Mouse (Mus musculus): ENCODE measurements around the gene Tmem63a. TPM values are rescaled to one million over a fixed set of nuclear protein-coding genes. Genes with fewer than 3 reads are reported as not detected.

Gene Tmem63a
- total and polyA plus RNA-seq, 2 experiments, result 9.5 to 15.8 TPM

- DNase-seq (ENCODE audit: extremely low read depth, low read depth, low spot score), result no peak
- peaks cover 23% of the 10 kb centered on the region for H3K36me3 ChIP-seq (ENCODE audit: control insufficient read depth, insufficient read depth, low read length)
Measured at GRCm38 (mm10) chr1:181001621-181002020, 59.5 kb downstream of the Tmem63a start.

GRCm38 (mm10) chr1:181003790-181004189 lies 61.6 kb downstream of the Tmem63a start:
- no peak overlapping the region; the same call in 1 of the 2 replicates for H3K27ac ChIP-seq (replicated peaks; ENCODE audit: insufficient read depth, low read depth, low read length)
- 96% methylated on average over 2 of the region's 2 CpGs for whole genome bisulfite sequencing
- H3K36me3 ChIP-seq (ENCODE audit: control insufficient read depth, insufficient read depth, low read length), result peaks cover 11% of the 10 kb centered on the region; the same call in 1 of the 2 replicates
- no peak overlapping the region for H3K4me3 ChIP-seq (ENCODE audit: insufficient read depth, low read depth, low read length)
- H3K27me3 ChIP-seq (ENCODE audit: control insufficient read depth, insufficient read depth, low read length), result no peaks in the 10 kb centered on the region
- no peak for DNase-seq (ENCODE audit: extremely low read depth, low read depth, low spot score)
- peaks cover 12% of the 10 kb centered on the region; the same call in 1 of the 2 replicates for H3K79me2 ChIP-seq (ENCODE audit: control insufficient read depth, insufficient read depth, low read length)
- TF ChIP-seq CTCF (IDR thresholded peaks at IDR 0.05; ENCODE audit: low read depth, low read length), result no peak
- TF ChIP-seq POLR2A (IDR thresholded peaks at IDR 0.05; ENCODE audit: extremely low read depth, insufficient read depth, low read length), result no peak
- H3K9ac ChIP-seq (ENCODE audit: low read depth, low read length), result no peak overlapping the region
- peaks cover 41% of the 10 kb centered on the region for H3K4me1 ChIP-seq (ENCODE audit: control insufficient read depth, insufficient read depth, low read length)

More at GRCm38 (mm10) chr1:181001621-181002020, 59.5 kb downstream of the Tmem63a start:
- WGBS, result 92% methylated on average over 3 of the region's 3 CpGs
- no peak overlapping the region for H3K9ac ChIP-seq (ENCODE audit: low read depth, low read length)
- H3K4me3 ChIP-seq (ENCODE audit: insufficient read depth, low read depth, low read length), result no peak overlapping the region
- H3K79me2 ChIP-seq (ENCODE audit: control insufficient read depth, insufficient read depth, low read length), result peaks cover 7% of the 10 kb centered on the region; the same call in 1 of the 2 replicates
- H3K27me3 ChIP-seq (ENCODE audit: control insufficient read depth, insufficient read depth, low read length), result no peaks in the 10 kb centered on the region
- no peak overlapping the region for H3K27ac ChIP-seq (replicated peaks; ENCODE audit: insufficient read depth, low read depth, low read length)
- peaks cover 30% of the 10 kb centered on the region for H3K4me1 ChIP-seq (ENCODE audit: control insufficient read depth, insufficient read depth, low read length)
- TF ChIP-seq CTCF (IDR thresholded peaks at IDR 0.05; ENCODE audit: low read depth, low read length) (no peak), POLR2A (IDR thresholded peaks at IDR 0.05; ENCODE audit: extremely low read depth, insufficient read depth, low read length) (no peak)

DNA sequence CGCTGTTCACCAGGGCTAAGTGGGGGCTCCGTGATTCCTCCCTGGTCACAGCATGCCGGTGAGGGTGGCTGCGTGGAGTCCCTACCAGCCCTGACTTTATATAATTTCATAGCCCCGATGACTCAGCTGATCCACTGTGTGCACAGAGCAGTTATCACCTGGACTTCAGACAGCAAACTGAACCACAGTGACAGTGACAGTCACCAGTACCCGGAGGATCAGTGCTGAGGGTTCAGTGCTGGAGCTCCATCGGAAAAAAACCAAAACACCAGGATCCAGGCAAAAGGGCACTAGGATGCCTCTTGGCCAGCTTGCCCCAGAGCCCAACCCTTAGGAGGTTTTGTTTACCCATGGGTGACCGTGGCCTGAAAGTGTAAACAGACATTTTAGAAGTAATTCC lies 63.2 kb downstream of the Tmem63a start:
- peaks cover 15% of the 10 kb centered on the region; the same call in 1 of the 2 replicates for H3K79me2 ChIP-seq (ENCODE audit: control insufficient read depth, insufficient read depth, low read length)
- DNase-seq (ENCODE audit: extremely low read depth, low read depth, low spot score), result peak; percentile 99
- H3K4me1 ChIP-seq (ENCODE audit: control insufficient read depth, insufficient read depth, low read length), result peaks cover 50% of the 10 kb centered on the region
- H3K27ac ChIP-seq (replicated peaks; ENCODE audit: insufficient read depth, low read depth, low read length), result peak overlapping the region; percentile 94
- peak overlapping the region; percentile 62 for H3K9ac ChIP-seq (ENCODE audit: low read depth, low read length)
- no peaks in the 10 kb centered on the region for H3K27me3 ChIP-seq (ENCODE audit: control insufficient read depth, insufficient read depth, low read length)
- TF ChIP-seq CTCF (IDR thresholded peaks at IDR 0.05; ENCODE audit: low read depth, low read length), result no peak
- TF ChIP-seq POLR2A (IDR thresholded peaks at IDR 0.05; ENCODE audit: extremely low read depth, insufficient read depth, low read length), result no peak
- H3K36me3 ChIP-seq (ENCODE audit: control insufficient read depth, insufficient read depth, low read length), result no peaks in the 10 kb centered on the region
- no peak overlapping the region for H3K4me3 ChIP-seq (ENCODE audit: insufficient read depth, low read depth, low read length)
- WGBS, result 20% methylated on average over 8 of the region's 8 CpGs

GRCm38 (mm10) chr1:181007831-181008230 lies 65.7 kb downstream of the Tmem63a start:
- no peak for TF ChIP-seq POLR2A (IDR thresholded peaks at IDR 0.05; ENCODE audit: extremely low read depth, insufficient read depth, low read length)
- TF ChIP-seq CTCF (IDR thresholded peaks at IDR 0.05; ENCODE audit: low read depth, low read length), result no peak
- peak overlapping the region; percentile 37 for H3K27ac ChIP-seq (replicated peaks; ENCODE audit: insufficient read depth, low read depth, low read length)
- peaks cover 3% of the 10 kb centered on the region; the same call in 1 of the 2 replicates for H3K36me3 ChIP-seq (ENCODE audit: control insufficient read depth, insufficient read depth, low read length)
- H3K4me3 ChIP-seq (ENCODE audit: insufficient read depth, low read depth, low read length), result no peak overlapping the region
- H3K4me1 ChIP-seq (ENCODE audit: control insufficient read depth, insufficient read depth, low read length), result peaks cover 59% of the 10 kb centered on the region
- no peak overlapping the region for H3K9ac ChIP-seq (ENCODE audit: low read depth, low read length)
- no peak for DNase-seq (ENCODE audit: extremely low read depth, low read depth, low spot score)
- peaks cover 15% of the 10 kb centered on the region; the same call in 1 of the 2 replicates for H3K79me2 ChIP-seq (ENCODE audit: control insufficient read depth, insufficient read depth, low read length)
- WGBS, result 93% methylated on average over 6 of the region's 6 CpGs
- H3K27me3 ChIP-seq (ENCODE audit: control insufficient read depth, insufficient read depth, low read length), result no peaks in the 10 kb centered on the region

- Histone ChIP-seq H3K36me3 (ENCODE audit: control insufficient read depth, insufficient read depth, low read length) (peaks cover 7% of the 10 kb centered on the region; the same call in 1 of the 2 replicates), H3K79me2 (ENCODE audit: control insufficient read depth, insufficient read depth, low read length) (peaks cover 15% of the 10 kb centered on the region; the same call in 1 of the 2 replicates), H3K9ac (ENCODE audit: low read depth, low read length) (no peak overlapping the region), H3K4me3 (ENCODE audit: insufficient read depth, low read depth, low read length) (no peak overlapping the region), H3K4me1 (ENCODE audit: control insufficient read depth, insufficient read depth, low read length) (peaks cover 62% of the 10 kb centered on the region), H3K27me3 (ENCODE audit: control insufficient read depth, insufficient read depth, low read length) (no peaks in the 10 kb centered on the region), H3K27ac (replicated peaks; ENCODE audit: insufficient read depth, low read depth, low read length) (no peak overlapping the region)
- TF ChIP-seq CTCF (IDR thresholded peaks at IDR 0.05; ENCODE audit: low read depth, low read length), result no peak
- no peak for TF ChIP-seq POLR2A (IDR thresholded peaks at IDR 0.05; ENCODE audit: extremely low read depth, insufficient read depth, low read length)
- peak; percentile 68 for DNase-seq (ENCODE audit: extremely low read depth, low read depth, low spot score)
- 86% methylated on average over 2 of the region's 2 CpGs for WGBS
Measured at GRCm38 (mm10) chr1:181008266-181008665, 66.1 kb downstream of the Tmem63a start.

GRCm38 (mm10) chr1:181009011-181009590 lies 67.0 kb downstream of the Tmem63a start:
- Histone ChIP-seq H3K27ac (replicated peaks; ENCODE audit: insufficient read depth, low read depth, low read length) (peak overlapping the region; percentile 84), H3K27me3 (ENCODE audit: control insufficient read depth, insufficient read depth, low read length) (no peaks in the 10 kb centered on the region), H3K4me1 (ENCODE audit: control insufficient read depth, insufficient read depth, low read length) (peaks cover 63% of the 10 kb centered on the region), H3K79me2 (ENCODE audit: control insufficient read depth, insufficient read depth, low read length) (peaks cover 14% of the 10 kb centered on the region; the same call in 1 of the 2 replicates), H3K4me3 (ENCODE audit: insufficient read depth, low read depth, low read length) (no peak overlapping the region), H3K36me3 (ENCODE audit: control insufficient read depth, insufficient read depth, low read length) (peaks cover 9% of the 10 kb centered on the region; the same call in 1 of the 2 replicates), H3K9ac (ENCODE audit: low read depth, low read length) (peak overlapping the region; percentile 41; the same call in 1 of the 2 replicates)
- WGBS, result 69% methylated on average over 4 of the region's 4 CpGs
- DNase-seq (ENCODE audit: extremely low read depth, low read depth, low spot score), result no peak
- TF ChIP-seq POLR2A (IDR thresholded peaks at IDR 0.05; ENCODE audit: extremely low read depth, insufficient read depth, low read length), result no peak
- TF ChIP-seq CTCF (IDR thresholded peaks at IDR 0.05; ENCODE audit: low read depth, low read length), result no peak
